Mouse (Mus musculus) gastrocnemius, postnatal 4 days (tissue): Measurements from ENCODE around the gene Cmip. TPM values are rescaled to one million over a fixed set of nuclear protein-coding genes. Genes with fewer than 3 reads are reported as not detected.
A peak's percentile ranks its signal among the peaks of the same experiment; 100 is the strongest.

ENCODE experiments used
- DNase-seq, 2 experiments: peaks; one replicate each; pipeline ENCODE4 v3.0.0; 2021 to 2022; ENCODE audit warnings: low spot score in 2 of 2, mixed read lengths in 2 of 2
- microRNA-seq: library from miRNA; unstranded; fragments of <30 nt; microRNA quantifications from one replicate; pipeline ENCODE4 v1.2.0, GENCODE M21; 2021
- total RNA-seq, 2 experiments: library from RNA; stranded (reverse); gene quantifications; 2 replicates each; pipeline ENCODE4 v1.2.3; 2021

Gene Cmip
- total RNA-seq, 2 experiments from 2014 or later: 39.1 to 40.7 TPM

DNA sequence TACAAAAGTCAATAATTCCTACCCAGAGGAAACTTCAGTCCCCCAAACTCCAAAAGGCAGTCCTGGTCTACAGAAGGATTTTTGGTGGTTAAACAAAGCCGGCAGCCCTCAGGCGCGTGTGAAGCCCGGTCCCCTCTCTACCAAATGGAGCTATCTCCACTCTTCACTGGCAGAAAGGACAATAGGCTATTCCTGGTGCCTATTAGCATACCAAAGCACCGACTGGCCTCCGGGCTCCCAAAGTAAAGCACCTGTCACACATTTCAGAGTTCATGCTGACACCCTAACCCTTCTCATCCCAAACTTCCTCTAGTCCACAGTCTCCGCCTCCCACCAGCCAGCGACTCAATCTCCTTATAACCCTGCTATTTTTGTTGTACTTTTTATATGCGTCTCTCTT, 236.7 kb downstream of the Cmip start:
- DNase-seq: no peak

DNA sequence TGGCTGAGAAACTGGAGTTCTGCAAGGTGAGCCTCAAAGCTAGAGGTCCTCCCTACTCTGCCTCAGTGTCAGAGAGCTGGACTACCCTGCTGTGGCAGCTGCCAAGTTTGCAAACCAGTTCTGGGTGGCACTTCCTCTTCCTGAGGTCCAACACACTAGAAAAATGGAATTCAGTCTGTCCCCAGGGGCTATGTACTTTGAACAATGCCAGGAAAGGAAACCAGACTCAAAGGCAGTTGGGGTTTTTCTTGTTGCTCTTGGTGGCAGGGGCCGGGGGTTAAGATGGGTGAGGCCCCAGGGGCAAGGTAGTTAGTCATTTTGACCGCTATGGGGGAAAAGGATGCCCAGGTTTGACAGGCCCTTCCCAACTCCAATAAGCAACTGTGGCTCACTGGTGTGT, 238.0 kb downstream of the Cmip start:
- DNase-seq: no peak

DNA sequence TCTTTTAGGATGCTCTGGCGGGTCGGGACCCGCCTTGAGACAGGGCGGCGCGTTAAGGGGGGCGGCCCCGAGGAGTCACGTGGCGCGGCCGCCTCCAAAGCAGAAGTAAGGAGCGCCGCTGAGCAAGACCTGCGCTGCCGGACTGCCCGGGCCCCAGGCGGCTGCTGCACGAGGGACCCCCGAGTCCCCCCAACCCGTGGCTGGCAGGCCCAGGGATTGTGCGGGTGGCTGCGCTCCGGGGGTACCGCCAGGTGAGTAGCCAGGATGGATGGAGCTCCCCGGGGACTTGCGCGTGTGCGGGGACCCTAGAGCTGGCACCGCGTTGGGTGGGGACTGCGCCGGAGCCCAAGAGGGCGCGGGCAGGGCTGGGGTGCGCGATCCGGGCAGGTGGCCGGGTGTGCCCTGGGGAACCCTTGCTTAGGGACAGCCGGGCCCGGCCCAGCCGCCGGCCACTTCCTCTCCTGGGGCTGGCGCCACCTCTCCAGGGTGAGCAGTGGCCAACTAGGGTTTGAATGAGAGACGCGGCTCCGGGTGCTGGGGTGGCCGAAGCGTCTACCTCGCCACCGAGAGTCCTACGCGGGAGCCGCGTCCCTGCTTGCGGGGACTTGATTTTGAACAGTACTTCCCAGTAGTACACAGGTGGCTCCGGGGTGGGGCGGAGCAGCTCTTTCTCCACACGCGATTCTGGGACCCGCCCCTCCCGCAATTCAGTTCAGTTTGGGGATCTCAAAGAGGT, 241.5 kb downstream of the Cmip start, which contains the start of gene Plcg2:
Gene Plcg2 (plus strand): TSS at position 113 of the 736 bp plus-strand sequence.
- DNase-seq: peak; percentile 28 to 33

DNA sequence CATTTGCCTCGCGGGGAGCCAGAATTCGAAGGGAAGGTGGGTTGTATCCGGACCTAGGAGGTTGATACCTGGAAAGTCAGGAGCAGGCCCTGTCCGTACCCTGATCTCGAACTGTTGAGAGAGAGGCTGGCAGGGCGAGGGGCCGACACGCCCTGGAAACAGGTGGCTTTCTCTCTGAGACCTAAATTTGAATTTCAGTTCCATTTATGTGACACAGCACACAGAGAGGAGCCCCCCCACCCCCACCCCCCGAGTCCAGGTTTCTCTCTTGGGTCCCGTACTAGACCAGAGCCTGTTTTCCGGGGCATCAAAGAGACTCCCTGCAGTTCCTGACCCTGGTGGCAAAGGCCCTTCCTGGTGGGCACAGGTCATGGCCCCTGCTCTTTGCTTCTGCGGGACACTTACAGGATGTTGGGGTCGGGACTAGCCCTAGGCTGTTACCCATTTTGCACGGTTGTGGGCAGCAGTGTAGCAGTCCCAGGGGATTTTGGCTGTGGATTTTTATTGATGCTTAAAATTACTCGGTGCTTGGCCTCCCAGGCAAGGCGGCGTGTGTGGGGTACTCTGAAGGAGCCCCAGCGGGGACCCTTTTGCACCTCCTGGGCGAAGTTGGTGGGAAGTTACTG, 242.2 kb downstream of the Cmip start:
- no peak for DNase-seq

- DNase-seq: no peak
Observed at GRCm38 (mm10) chr8:117500232-117500823, 243.5 kb downstream of the Cmip start.

- DNase-seq: no peak
Observed at GRCm38 (mm10) chr8:117501323-117501722, 244.5 kb downstream of the Cmip start.

DNA sequence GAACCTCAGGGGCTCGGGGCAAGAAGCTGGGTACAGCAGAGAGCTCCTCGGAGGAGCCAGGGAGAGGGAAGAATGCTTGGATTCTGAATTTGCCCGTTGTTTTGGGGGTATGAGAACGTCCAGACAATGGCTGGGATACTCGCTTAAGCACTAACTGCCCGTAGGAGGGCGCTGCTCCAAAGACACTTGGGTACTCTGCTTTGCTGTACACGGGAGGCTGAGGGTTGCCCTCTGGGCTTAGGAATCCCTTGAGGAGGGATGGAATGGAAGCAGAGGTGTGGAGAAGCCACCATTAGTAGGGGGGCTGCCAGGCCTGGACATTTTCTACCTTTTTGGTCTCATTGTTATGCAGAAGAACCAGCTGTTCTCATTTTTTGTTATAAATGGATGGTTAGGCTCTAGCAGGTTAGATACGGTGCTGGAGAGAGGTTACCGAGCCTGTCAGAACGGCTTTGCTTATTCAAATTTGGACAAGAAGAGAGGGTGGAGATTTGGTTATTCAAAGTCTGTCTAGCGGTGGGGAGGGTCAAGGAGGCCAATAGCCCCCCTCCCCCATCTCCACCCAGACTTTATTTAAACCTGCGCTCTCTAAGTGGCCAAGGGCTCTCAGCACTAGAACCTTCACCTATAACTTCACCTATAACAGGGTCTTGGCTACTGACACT, 246.7 kb downstream of the Cmip start:
- DNase-seq: no peak

DNA sequence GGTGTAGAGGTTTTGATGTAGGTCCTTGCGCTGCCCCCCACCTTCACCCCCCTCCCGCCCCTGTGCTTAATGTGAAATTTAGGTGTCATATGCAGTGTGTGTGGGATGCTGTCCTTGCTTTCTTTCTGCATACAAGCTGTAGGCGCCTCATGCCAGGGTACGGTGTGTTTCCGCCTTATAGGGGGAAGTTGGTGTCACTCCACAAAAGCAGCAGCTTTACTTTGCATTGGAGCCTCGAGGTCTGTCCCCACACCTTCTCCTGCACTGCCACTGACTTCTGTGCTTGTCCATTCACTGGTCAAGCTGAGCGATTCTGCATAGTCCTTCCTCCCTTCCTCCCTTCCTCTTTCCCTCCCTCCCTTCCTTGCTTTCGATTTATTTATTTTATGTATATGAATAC, 250.8 kb downstream of the Cmip start:
- no peak for DNase-seq

Small RNAs within 50 kb of the gene (microRNA-seq; reads per million reads assigned to microRNA genes)
- gene Mir7077 (not detected), gene Mir7078 (not detected)

Other genes starting within 250 kb of the Cmip start
- gene Pkd1l2, start 174.6 kb upstream of the Cmip start, total RNA-seq: under 1 TPM in 1 of 2 experiments, not detected in 1; 0.08 TPM
- gene Bco1, start 161.2 kb upstream of the Cmip start, total RNA-seq: under 1 TPM; 0.20 to 0.41 TPM
- gene Gan, start 98.9 kb upstream of the Cmip start, total RNA-seq: 1 to 10 TPM; 9.2 to 9.5 TPM
- 1 to 10 TPM; 2.1 to 2.4 TPM for gene Plcg2, start 241.2 kb downstream of the Cmip start, total RNA-seq